Mouse (Mus musculus) bone marrow macrophage, adult 2 months (primary cell): ENCODE measurements around the gene Hist1h2ad.

Experiments used
- CTCF ChIP-seq: IDR thresholded peaks from 2 replicates; pipeline ENCODE4 v1.5.1; 2012; ENCODE audit warnings: low read depth, mild to moderate bottlenecking, low read length, moderate library complexity
- POLR2A ChIP-seq: IDR thresholded peaks from 2 replicates; pipeline ENCODE4 v1.6.1; 2012; ENCODE audit warnings: mild to moderate bottlenecking, low read depth, low read length, borderline replicate concordance

DNA sequence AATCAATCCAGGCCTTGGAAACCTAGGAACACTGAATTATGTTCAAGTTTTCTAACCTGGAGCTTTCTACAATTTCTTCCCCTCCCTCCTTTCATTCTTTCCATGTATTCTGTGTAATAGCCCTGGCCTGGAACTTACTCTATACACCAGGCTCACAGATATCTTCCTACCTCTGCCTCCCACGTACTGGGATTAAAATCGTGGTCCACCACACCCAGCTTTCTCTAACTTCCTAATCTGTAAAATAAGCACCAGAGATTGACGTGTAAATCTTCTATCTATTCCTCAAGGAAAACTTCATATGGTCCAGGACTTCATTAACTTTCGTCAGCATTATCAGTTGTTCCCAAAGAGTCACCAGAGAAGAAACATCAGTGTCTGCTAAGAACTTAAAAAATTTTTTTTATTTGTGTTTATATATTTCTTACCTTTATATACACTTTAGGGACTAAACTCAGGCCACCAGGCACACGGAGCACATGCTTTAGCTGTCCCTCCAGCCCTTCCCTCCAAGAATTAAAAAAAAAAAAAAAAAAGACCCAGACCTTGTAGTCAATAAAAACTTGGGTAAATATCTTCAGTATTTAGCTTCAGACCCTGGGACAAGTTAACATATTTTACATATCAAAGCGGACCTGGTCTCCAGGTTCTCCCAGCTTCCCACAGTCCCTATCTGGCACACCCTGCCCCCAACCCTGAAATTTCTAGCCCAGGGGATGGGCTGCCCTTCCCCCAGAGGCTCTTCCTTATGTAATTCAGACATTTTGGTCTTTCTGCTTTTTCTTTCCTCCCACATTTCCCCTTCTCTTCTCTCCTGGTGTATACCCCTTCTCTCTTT lies 8.3 kb downstream of the Hist1h2ad start:
- TF ChIP-seq CTCF = no peak
- no peak for TF ChIP-seq POLR2A
